Mouse (Mus musculus): ENCODE results near the gene Btg4.
"Not testable (repeated sequence)": the region's sequence is repeated elsewhere in the genome, so short reads cannot be mapped to it uniquely, and the experiment has no call there.

The Btg4 gene

GRCm38 (mm10) chr9:51081614-51082013 is 20.9 kb downstream of the Btg4 start:
- DNase-seq (ENCODE audit: low read depth in 2 of 2, low spot score in 2 of 2), result no peak

- DNase-seq (ENCODE audit: low read depth in 2 of 2, low spot score in 2 of 2), result no peak
Observed at GRCm38 (mm10) chr9:51093697-51094096, 33.0 kb downstream of the Btg4 start.

- DNase-seq (ENCODE audit: low read depth in 2 of 2, low spot score in 2 of 2), result no peak
Observed at GRCm38 (mm10) chr9:51096306-51096705, 35.6 kb downstream of the Btg4 start.

- no peak for DNase-seq (ENCODE audit: low read depth in 2 of 2, low spot score in 2 of 2)
Observed at GRCm38 (mm10) chr9:51101756-51102425, 41.2 kb downstream of the Btg4 start, which contains the start of gene 4833427G06Rik. TSS of gene 4833427G06Rik (minus strand) at chr9:51102078.

GRCm38 (mm10) chr9:51102963-51103807 is 42.5 kb downstream of the Btg4 start:
- DNase-seq (ENCODE audit: low read depth in 2 of 2, low spot score in 2 of 2), result peak in 1 of 2 experiments; percentile 1

- DNase-seq (ENCODE audit: low read depth in 2 of 2, low spot score in 2 of 2), result no peak
Observed at GRCm38 (mm10) chr9:51103808-51104514, 43.3 kb downstream of the Btg4 start.

- DNase-seq (ENCODE audit: low read depth in 2 of 2, low spot score in 2 of 2), result no peak
Observed at GRCm38 (mm10) chr9:51105751-51106150, 45.0 kb downstream of the Btg4 start.

- DNase-seq (ENCODE audit: low read depth in 2 of 2, low spot score in 2 of 2), result no peak
Observed at GRCm38 (mm10) chr9:51114767-51115166, 54.1 kb downstream of the Btg4 start.

- no peak for DNase-seq (ENCODE audit: low read depth in 2 of 2, low spot score in 2 of 2)
Observed at GRCm38 (mm10) chr9:51136985-51137384, 76.3 kb downstream of the Btg4 start.

- no peak for DNase-seq (ENCODE audit: low read depth in 2 of 2, low spot score in 2 of 2)
Observed at GRCm38 (mm10) chr9:51137432-51137831, 76.7 kb downstream of the Btg4 start.

GRCm38 (mm10) chr9:51137836-51138235 is 77.1 kb downstream of the Btg4 start:
- no peak for DNase-seq (ENCODE audit: low read depth in 2 of 2, low spot score in 2 of 2)

- no peak for DNase-seq (ENCODE audit: low read depth in 2 of 2, low spot score in 2 of 2)
Observed at GRCm38 (mm10) chr9:51138301-51138700, 77.6 kb downstream of the Btg4 start.

- not testable (repeated sequence) for DNase-seq (ENCODE audit: low read depth in 2 of 2, low spot score in 2 of 2)
Observed at GRCm38 (mm10) chr9:51139401-51139800, 78.7 kb downstream of the Btg4 start.

GRCm38 (mm10) chr9:51140711-51141110 is 80.0 kb downstream of the Btg4 start:
- DNase-seq (ENCODE audit: low read depth in 2 of 2, low spot score in 2 of 2), result no peak

GRCm38 (mm10) chr9:51143437-51143836 is 82.7 kb downstream of the Btg4 start:
- DNase-seq (ENCODE audit: low read depth in 2 of 2, low spot score in 2 of 2), result no peak

- no peak for DNase-seq (ENCODE audit: low read depth in 2 of 2, low spot score in 2 of 2)
Observed at GRCm38 (mm10) chr9:51144218-51144617, 83.5 kb downstream of the Btg4 start.

GRCm38 (mm10) chr9:51146496-51146895 is 85.8 kb downstream of the Btg4 start:
- no peak for DNase-seq (ENCODE audit: low read depth in 2 of 2, low spot score in 2 of 2)

GRCm38 (mm10) chr9:51147294-51147693 is 86.6 kb downstream of the Btg4 start:
- DNase-seq (ENCODE audit: low read depth in 2 of 2, low spot score in 2 of 2), result no peak

- DNase-seq (ENCODE audit: low read depth in 2 of 2, low spot score in 2 of 2), result peak; percentile 11 to 34
Observed at GRCm38 (mm10) chr9:51152079-51152752, 91.5 kb downstream of the Btg4 start.

- peak; percentile 77 to 81 for DNase-seq (ENCODE audit: low read depth in 2 of 2, low spot score in 2 of 2)
Observed at GRCm38 (mm10) chr9:51161771-51162388, 101.2 kb downstream of the Btg4 start.

- DNase-seq (ENCODE audit: low read depth in 2 of 2, low spot score in 2 of 2), result no peak
Observed at GRCm38 (mm10) chr9:51163989-51164388, 103.3 kb downstream of the Btg4 start.
